Mouse (Mus musculus) heart, postnatal 0 days (tissue): ENCODE data around the gene Ociad2. TPM values are rescaled to one million over a fixed set of nuclear protein-coding genes. Genes with fewer than 3 reads are reported as not detected.
A peak's percentile ranks its signal among the peaks of the same experiment; 100 is the strongest.

ENCODE experiments used
- ATAC-seq: fragments of 200-750 bp; cut with Nextera tagmentation; 2 replicates; pipeline ENCODE4 v1.8.0; 2017; ENCODE audit warnings: low read depth, moderate number of reproducible peaks, moderate library complexity; ENCODE audit not compliant: insufficient read depth
- DNase-seq: peaks from one replicate; pipeline ENCODE4 v3.0.0-alpha.2; 2016; ENCODE audit warnings: low spot score
- H3K27ac ChIP-seq: fragments of 300-500 bp; sonication (generic); 2 replicates; pipeline ENCODE4 v1.5.1; 2014; ENCODE audit warnings: low read depth, mild to moderate bottlenecking
- H3K27me3 ChIP-seq: fragments of 300-500 bp; sonication (generic); 2 replicates; pipeline ENCODE4 v1.6.1; 2014; ENCODE audit warnings: low read length, mixed read lengths; ENCODE audit not compliant: control insufficient read depth, insufficient read depth
- H3K36me3 ChIP-seq: fragments of 300-500 bp; sonication (generic); replicated peaks from 2 replicates; pipeline ENCODE4 v1.6.1; 2014; ENCODE audit warnings: low read length, mixed read lengths; ENCODE audit not compliant: control insufficient read depth, insufficient read depth
- H3K4me1 ChIP-seq: fragments of 300-500 bp; sonication (generic); 2 replicates; pipeline ENCODE4 v1.6.1; 2014; ENCODE audit warnings: antibody characterized with exemption; ENCODE audit not compliant: control insufficient read depth, insufficient read depth
- H3K4me2 ChIP-seq: fragments of 300-500 bp; sonication (generic); 2 replicates; pipeline ENCODE4 v1.6.1; 2014; ENCODE audit warnings: low read depth, mild to moderate bottlenecking, low read length, moderate library complexity
- H3K4me3 ChIP-seq: fragments of 300-500 bp; sonication (generic); 2 replicates; pipeline ENCODE4 v1.5.1; 2014; ENCODE audit warnings: low read depth, low read length
- H3K9ac ChIP-seq: fragments of 300-500 bp; sonication (generic); replicated peaks from 2 replicates; pipeline ENCODE4 v1.6.1; 2014; ENCODE audit warnings: low read depth, low read length, mixed read lengths
- H3K9me3 ChIP-seq: fragments of 300-500 bp; sonication (generic); replicated peaks from 2 replicates; pipeline ENCODE4 v1.6.1; 2016; ENCODE audit warnings: low read length; ENCODE audit not compliant: control insufficient read depth
- CTCF ChIP-seq: IDR thresholded peaks from 2 replicates; pipeline ENCODE4 v1.5.1; 2016; ENCODE audit warnings: antibody characterized with exemption, control low read depth, low read depth
- EP300 ChIP-seq: IDR thresholded peaks from 2 replicates; pipeline ENCODE4 v1.6.1; 2016; ENCODE audit warnings: antibody characterized with exemption, low read depth
- WGBS: fragments of 180-500 bp; shearing (Covaris S2); extraction: QIAGEN DNeasy Blood & Tissue Kit; methylation state at CpG from one replicate; pipeline ENCODE4 v1.1.7; 2014; 5-methylcytosine and 5-hydroxymethylcytosine counted together
- polyA plus RNA-seq: library from polyadenylated mRNA; unstranded; fragments of >200 nt; fragmentation: Nextera tagmentation; extraction: Ambion mirVana; gene quantifications from 2 replicates; pipeline ENCODE4 v1.2.1, GENCODE M21; 2015
- total RNA-seq: library from RNA; depleted of rRNA; stranded (reverse); fragments of >200 nt; gene quantifications from 2 replicates; pipeline ENCODE4 v1.2.3, GENCODE M21; 2014; ENCODE audit warnings: low replicate concordance

Ociad2 gene
- total and polyA plus RNA-seq, 2 experiments from 2014 or later: 13.3 to 16.7 TPM

- H3K4me1 ChIP-seq: peaks cover 9% of the 10 kb centered on the region; the same call in 1 of the 2 replicates
- H3K4me3 ChIP-seq: no peak overlapping the region
- TF ChIP-seq CTCF: no peak
- no peak for TF ChIP-seq EP300
- no peaks in the 10 kb centered on the region for H3K9me3 ChIP-seq
- no peak overlapping the region for H3K4me2 ChIP-seq
- ATAC-seq: no peak
- no peaks in the 10 kb centered on the region for H3K27me3 ChIP-seq
- no peaks in the 10 kb centered on the region for H3K36me3 ChIP-seq
- WGBS: 89% methylated on average over 7 of the region's 7 CpGs
- no peak overlapping the region for H3K9ac ChIP-seq
- H3K27ac ChIP-seq: no peak overlapping the region
- DNase-seq: no peak
Measured at GRCm38 (mm10) chr5:73362338-73362737, 21.5 kb upstream of the Ociad2 start.

DNA sequence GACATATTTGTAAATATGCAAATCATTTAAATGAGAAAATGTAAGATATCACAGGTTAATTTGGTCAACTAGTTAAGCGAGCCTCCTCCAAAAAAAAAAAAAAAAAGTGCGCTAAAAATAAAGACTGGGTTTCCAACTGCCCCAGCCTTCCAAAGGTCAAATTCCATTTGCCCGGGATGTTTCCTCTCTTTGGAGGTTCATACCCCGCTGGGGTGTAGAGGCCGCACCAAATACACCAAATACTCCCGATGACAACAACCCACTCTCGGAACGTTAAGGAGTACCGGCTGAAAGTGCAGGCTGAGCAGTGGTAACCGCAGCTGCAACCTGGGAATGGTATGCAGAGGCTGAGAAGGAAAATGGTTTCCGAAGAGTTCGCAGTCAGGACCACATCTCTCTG is 19.4 kb upstream of the Ociad2 start:
- Histone ChIP-seq H3K4me3 (peak overlapping the region; percentile 6; the same call in 1 of the 2 replicates), H3K9ac (no peak overlapping the region), H3K4me1 (peaks cover 9% of the 10 kb centered on the region; the same call in 1 of the 2 replicates), H3K9me3 (no peaks in the 10 kb centered on the region), H3K27me3 (no peaks in the 10 kb centered on the region), H3K36me3 (no peaks in the 10 kb centered on the region), H3K27ac (no peak overlapping the region), H3K4me2 (peak overlapping the region; percentile 52)
- no peak for ATAC-seq
- 16% methylated on average over 12 of the region's 12 CpGs for WGBS
- DNase-seq: no peak
- TF ChIP-seq CTCF (no peak), EP300 (no peak)

DNA sequence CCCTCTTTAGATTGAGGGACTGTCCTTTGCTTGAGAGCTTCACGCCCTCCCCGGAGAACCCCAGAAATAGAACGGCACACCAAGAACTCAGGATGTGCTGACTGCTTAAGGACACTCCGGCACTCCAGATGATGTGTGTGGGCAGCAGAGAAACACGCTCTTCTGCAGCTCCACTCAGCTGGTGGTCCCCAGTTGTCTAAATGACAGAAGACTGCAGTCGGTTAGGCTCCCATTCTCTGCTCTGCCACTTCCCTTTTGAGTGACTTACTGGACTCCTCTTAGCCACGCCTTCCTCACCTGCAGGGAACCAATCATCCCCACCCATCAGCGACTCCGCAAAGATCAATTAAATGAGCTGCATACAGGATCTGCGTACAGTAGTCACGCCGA is 18.9 kb upstream of the Ociad2 start:
- peak overlapping the region; percentile 6; the same call in 1 of the 2 replicates for H3K4me3 ChIP-seq

DNA sequence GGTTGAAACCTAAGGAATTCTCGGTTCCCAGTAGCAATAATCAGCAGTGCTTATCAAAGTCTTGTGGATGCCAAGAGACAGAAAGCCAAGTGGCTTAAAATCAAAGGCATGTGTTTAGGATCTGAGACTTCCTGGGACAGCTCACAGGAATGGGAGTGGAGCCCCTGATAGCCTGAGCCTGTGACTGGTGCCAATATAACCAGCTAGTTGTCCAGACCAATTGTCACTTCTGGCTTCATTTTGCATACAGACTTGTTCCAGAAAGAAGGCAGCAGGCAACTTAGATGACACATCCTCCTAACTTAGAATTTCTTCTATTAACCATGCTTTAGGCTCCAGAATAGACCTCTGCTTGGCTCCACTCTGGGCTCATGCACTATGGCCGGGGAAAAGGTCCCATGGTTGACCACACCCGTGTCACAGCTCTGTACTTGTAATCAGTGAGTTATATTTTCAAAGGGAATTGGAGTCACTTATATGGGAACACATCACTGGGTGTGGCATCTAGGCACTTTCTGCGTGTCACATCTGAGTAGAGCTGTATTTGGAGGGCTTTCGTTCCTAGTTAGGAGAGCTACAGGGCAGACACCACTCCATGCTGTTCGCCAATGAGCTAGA is 18.4 kb upstream of the Ociad2 start:
- peak overlapping the region; percentile 52 for H3K4me2 ChIP-seq
- no peaks in the 10 kb centered on the region for H3K27me3 ChIP-seq
- no peak overlapping the region for H3K9ac ChIP-seq
- WGBS: 41% methylated on average over 6 of the region's 6 CpGs
- H3K9me3 ChIP-seq: no peaks in the 10 kb centered on the region
- ATAC-seq: peak; percentile 39; the same call in 1 of the 2 replicates
- TF ChIP-seq EP300 (no peak), CTCF (no peak)
- no peaks in the 10 kb centered on the region for H3K36me3 ChIP-seq
- peaks cover 9% of the 10 kb centered on the region; the same call in 1 of the 2 replicates for H3K4me1 ChIP-seq
- H3K27ac ChIP-seq: no peak overlapping the region
- H3K4me3 ChIP-seq: peak overlapping the region; percentile 6; the same call in 1 of the 2 replicates
- no peak for DNase-seq

More for the DNA sequence above, 18.9 kb upstream of the Ociad2 start:
- Histone ChIP-seq H3K36me3 (no peaks in the 10 kb centered on the region), H3K27ac (no peak overlapping the region), H3K9me3 (no peaks in the 10 kb centered on the region), H3K4me2 (peak overlapping the region; percentile 52), H3K4me1 (peaks cover 9% of the 10 kb centered on the region; the same call in 1 of the 2 replicates), H3K27me3 (no peaks in the 10 kb centered on the region), H3K9ac (no peak overlapping the region)
- DNase-seq (no peak), ATAC-seq (peak; percentile 53; the same call in 1 of the 2 replicates)
- 21% methylated on average over 12 of the region's 12 CpGs for WGBS
- no peak for TF ChIP-seq CTCF
- TF ChIP-seq EP300: no peak

DNA sequence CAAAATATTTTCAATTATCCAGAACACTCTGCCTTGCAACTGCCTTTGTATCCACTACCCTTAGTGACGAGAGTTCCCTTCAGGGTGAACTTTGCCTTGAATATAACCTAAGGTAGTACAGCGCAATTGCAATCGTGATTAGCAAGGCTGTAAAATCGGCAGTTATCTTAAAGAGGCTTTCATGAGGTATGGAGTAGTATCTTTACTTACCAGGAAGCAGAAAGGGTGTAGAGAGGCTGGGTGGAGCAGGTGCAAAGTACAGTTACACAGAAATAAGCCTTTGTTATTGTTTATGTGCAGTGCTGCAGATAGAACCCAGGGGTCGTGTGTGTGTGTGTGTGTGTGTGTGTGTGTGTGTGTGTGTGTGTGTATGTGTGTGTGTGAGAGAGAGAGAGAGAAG is 14.6 kb upstream of the Ociad2 start:
- 64% methylated on average over 5 of the region's 5 CpGs for WGBS
- DNase-seq (no peak), ATAC-seq (no peak)
- H3K4me2 ChIP-seq: no peak overlapping the region
- H3K9ac ChIP-seq: no peak overlapping the region
- H3K36me3 ChIP-seq: no peaks in the 10 kb centered on the region
- no peak overlapping the region for H3K27ac ChIP-seq
- peaks cover 9% of the 10 kb centered on the region; the same call in 1 of the 2 replicates for H3K4me1 ChIP-seq
- H3K9me3 ChIP-seq: no peaks in the 10 kb centered on the region
- no peak for TF ChIP-seq CTCF
- TF ChIP-seq EP300: no peak
- H3K4me3 ChIP-seq: no peak overlapping the region
- H3K27me3 ChIP-seq: no peaks in the 10 kb centered on the region

DNA sequence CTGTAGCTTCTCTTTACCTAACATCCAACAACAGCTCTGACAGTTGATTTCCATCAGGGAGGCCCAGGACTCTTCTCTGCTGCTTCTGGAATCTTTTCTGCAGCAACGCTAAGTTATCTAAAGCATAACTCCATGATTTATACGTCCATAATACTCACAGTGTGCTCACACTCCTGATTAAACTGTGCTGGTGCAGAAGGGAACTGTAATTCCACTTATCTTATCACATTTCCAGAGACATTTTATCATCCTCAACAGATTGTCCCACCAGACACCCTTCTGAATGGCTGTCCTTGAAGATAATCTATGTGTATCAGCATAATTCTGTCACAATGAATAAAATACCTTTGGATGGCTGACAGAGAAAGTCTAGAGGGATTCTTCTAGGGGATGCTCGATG is 13.2 kb upstream of the Ociad2 start:
- no peaks in the 10 kb centered on the region for H3K4me1 ChIP-seq
- no peak for TF ChIP-seq EP300
- no peak for TF ChIP-seq CTCF
- no peak overlapping the region for H3K4me2 ChIP-seq
- no peaks in the 10 kb centered on the region for H3K27me3 ChIP-seq
- no peak for ATAC-seq
- H3K4me3 ChIP-seq: no peak overlapping the region
- no peak overlapping the region for H3K9ac ChIP-seq
- H3K36me3 ChIP-seq: no peaks in the 10 kb centered on the region
- no peak for DNase-seq
- no peaks in the 10 kb centered on the region for H3K9me3 ChIP-seq
- no peak overlapping the region for H3K27ac ChIP-seq
- 21% methylated on average over 3 of the region's 3 CpGs for WGBS
